Mouse (Mus musculus) forebrain, embryonic 16.5 days (tissue): Measurements from ENCODE around the gene Pole2. TPM values are rescaled to one million over a fixed set of nuclear protein-coding genes. Genes with fewer than 3 reads are reported as not detected.

Experiments used
- ATAC-seq: fragments of 200-750 bp; cut with Nextera tagmentation; 2 replicates; pipeline ENCODE4 v1.8.0; 2017; ENCODE audit warnings: mild to moderate bottlenecking, moderate library complexity
- H3K27ac ChIP-seq: fragments of 300-500 bp; sonication (generic); 2 replicates; pipeline ENCODE4 v1.5.1; 2014; ENCODE audit warnings: low read length, control low read depth
- H3K27me3 ChIP-seq: fragments of 300-500 bp; sonication (generic); replicated peaks from 2 replicates; pipeline ENCODE4 v1.6.1; 2014; ENCODE audit warnings: low read length; ENCODE audit not compliant: control insufficient read depth, insufficient read depth
- H3K36me3 ChIP-seq: fragments of 300-500 bp; sonication (generic); 2 replicates; pipeline ENCODE4 v1.6.1; 2014; ENCODE audit not compliant: control insufficient read depth, insufficient read depth
- H3K4me1 ChIP-seq: fragments of 300-500 bp; sonication (generic); replicated peaks from 2 replicates; pipeline ENCODE4 v1.6.1; 2014; ENCODE audit warnings: low read length; ENCODE audit not compliant: control insufficient read depth, insufficient read depth
- H3K4me2 ChIP-seq: fragments of 300-500 bp; sonication (generic); 2 replicates; pipeline ENCODE4 v1.6.1; 2014; ENCODE audit warnings: mild to moderate bottlenecking, low read length, control low read depth
- H3K4me3 ChIP-seq: fragments of 300-500 bp; sonication (generic); replicated peaks from 2 replicates; pipeline ENCODE4 v1.5.1; 2014; ENCODE audit warnings: mild to moderate bottlenecking, low read length, control low read depth
- H3K9ac ChIP-seq: fragments of 300-500 bp; sonication (generic); replicated peaks from 2 replicates; pipeline ENCODE4 v1.6.1; 2014; ENCODE audit warnings: low read depth, low read length, control low read depth
- H3K9me3 ChIP-seq: fragments of 300-500 bp; sonication (generic); 2 replicates; pipeline ENCODE4 v1.6.1; 2016; ENCODE audit warnings: low read length; ENCODE audit not compliant: control insufficient read depth
- WGBS: fragments of 180-500 bp; shearing (Covaris S2); extraction: QIAGEN DNeasy Blood & Tissue Kit; methylation state at CpG from one replicate; pipeline ENCODE4 v1.1.7; 2014; 5-methylcytosine and 5-hydroxymethylcytosine counted together
- microRNA-seq: library from miRNA; unstranded; fragments of <30 nt; microRNA quantifications from one replicate; pipeline ENCODE4, GENCODE M21; 2017
- polyA plus RNA-seq: library from polyadenylated mRNA; unstranded; fragments of >200 nt; fragmentation: Nextera tagmentation; extraction: Ambion mirVana; gene quantifications from 2 replicates; pipeline ENCODE4 v1.2.1, GENCODE M21; 2015

The Pole2 gene
- polyA plus RNA-seq, 1 experiment from 2014 or later = 7.2 TPM

- peak overlapping the region; percentile 93 for H3K27ac ChIP-seq
- peak overlapping the region; percentile 84 for H3K9ac ChIP-seq
- peaks cover 13% of the 10 kb centered on the region for H3K36me3 ChIP-seq
- H3K4me2 ChIP-seq = peak overlapping the region; percentile 74
- peak overlapping the region; percentile 73 for H3K4me3 ChIP-seq
- no peaks in the 10 kb centered on the region for H3K9me3 ChIP-seq
- peaks cover 9% of the 10 kb centered on the region for H3K4me1 ChIP-seq
- WGBS = under 1% methylated on average over 19 of the region's 19 CpGs
- no peaks in the 10 kb centered on the region for H3K27me3 ChIP-seq
- no peak for ATAC-seq
Measured at GRCm38 (mm10) chr12:69158366-69158764, 69.6 kb downstream of the Pole2 start.

GRCm38 (mm10) chr12:69157107-69157506, 70.9 kb downstream of the Pole2 start:
- Histone ChIP-seq H3K27me3 (no peaks in the 10 kb centered on the region), H3K4me2 (no peak overlapping the region), H3K4me3 (no peak overlapping the region), H3K4me1 (peaks cover 9% of the 10 kb centered on the region), H3K27ac (no peak overlapping the region), H3K9ac (no peak overlapping the region), H3K9me3 (no peaks in the 10 kb centered on the region), H3K36me3 (peaks cover 13% of the 10 kb centered on the region)
- WGBS = 97% methylated on average over 2 of the region's 2 CpGs
- ATAC-seq = no peak

- Histone ChIP-seq H3K9me3 (no peaks in the 10 kb centered on the region), H3K4me2 (no peak overlapping the region), H3K27ac (no peak overlapping the region), H3K4me1 (peaks cover 9% of the 10 kb centered on the region), H3K27me3 (no peaks in the 10 kb centered on the region), H3K4me3 (no peak overlapping the region), H3K36me3 (peaks cover 13% of the 10 kb centered on the region), H3K9ac (no peak overlapping the region)
- 83% methylated on average over 4 of the region's 4 CpGs for WGBS
- no peak for ATAC-seq
Measured at GRCm38 (mm10) chr12:69156436-69156835, 71.6 kb downstream of the Pole2 start.

- Histone ChIP-seq H3K36me3 (peaks cover 13% of the 10 kb centered on the region), H3K27ac (no peak overlapping the region), H3K4me2 (no peak overlapping the region), H3K9me3 (no peaks in the 10 kb centered on the region), H3K27me3 (no peaks in the 10 kb centered on the region), H3K4me1 (peaks cover 9% of the 10 kb centered on the region), H3K4me3 (no peak overlapping the region), H3K9ac (no peak overlapping the region)
- ATAC-seq = no peak
- WGBS = 82% methylated on average over 2 of the region's 2 CpGs
Measured at GRCm38 (mm10) chr12:69155923-69156322, 72.1 kb downstream of the Pole2 start.

Small RNAs within 50 kb of the gene (microRNA-seq; reads per million reads assigned to microRNA genes)
- gene Gm47287 (not detected), gene Gm47295 (not detected)

Other genes with a start within 250 kb of the Pole2 start
- 987 and 1,101 TPM in 2 replicates for gene Rps29, start 69.0 kb downstream of the Pole2 start, polyA plus RNA-seq
- gene Lrr1, start 59.4 kb downstream of the Pole2 start, polyA plus RNA-seq = 9.7 and 11.4 TPM in 2 replicates
- gene Rpl36al, start 44.1 kb downstream of the Pole2 start, polyA plus RNA-seq = 289 and 292 TPM in 2 replicates
- gene Mgat2, start 44.0 kb downstream of the Pole2 start, polyA plus RNA-seq = 32.6 and 37.8 TPM in 2 replicates
- 20.0 and 23.6 TPM in 2 replicates for gene Gm49383, start 31.1 kb downstream of the Pole2 start, polyA plus RNA-seq
- gene Dnaaf2, start 29.8 kb downstream of the Pole2 start, polyA plus RNA-seq = 8.1 and 9.1 TPM in 2 replicates
- gene Gm49384, start 23.9 kb downstream of the Pole2 start, polyA plus RNA-seq = 16.5 and 22.1 TPM in 2 replicates
- 12.5 TPM in 2 replicates for gene Klhdc1, start 13.0 kb upstream of the Pole2 start, polyA plus RNA-seq
- gene Klhdc2, start 68.5 kb upstream of the Pole2 start, polyA plus RNA-seq = 272 and 285 TPM in 2 replicates
- 87.6 and 94.4 TPM in 2 replicates for gene Nemf, start 129.0 kb upstream of the Pole2 start, polyA plus RNA-seq
- gene Arf6, start 144.0 kb upstream of the Pole2 start, polyA plus RNA-seq = 22.2 and 27.6 TPM in 2 replicates
- 0.62 TPM in 1 of 2 replicates, not detected in the other for gene Gm9887, start 144.3 kb upstream of the Pole2 start, polyA plus RNA-seq